Mouse (Mus musculus): Measurements from ENCODE around the gene Ubr4.
A peak's percentile ranks its signal among the peaks of the same experiment; 100 is the strongest.
"Not testable (repeated sequence)": the region's sequence is repeated elsewhere in the genome, so short reads cannot be mapped to it uniquely, and the experiment has no call there.

The Ubr4 gene

GRCm38 (mm10) chr4:139357211-139357610, 4.8 kb downstream of the Ubr4 start:
- DNase-seq (ENCODE audit: low spot score in 2 of 2) = no peak

- no peak for DNase-seq (ENCODE audit: low spot score in 2 of 2)
Observed at GRCm38 (mm10) chr4:139360761-139361548, 8.5 kb downstream of the Ubr4 start.

DNA sequence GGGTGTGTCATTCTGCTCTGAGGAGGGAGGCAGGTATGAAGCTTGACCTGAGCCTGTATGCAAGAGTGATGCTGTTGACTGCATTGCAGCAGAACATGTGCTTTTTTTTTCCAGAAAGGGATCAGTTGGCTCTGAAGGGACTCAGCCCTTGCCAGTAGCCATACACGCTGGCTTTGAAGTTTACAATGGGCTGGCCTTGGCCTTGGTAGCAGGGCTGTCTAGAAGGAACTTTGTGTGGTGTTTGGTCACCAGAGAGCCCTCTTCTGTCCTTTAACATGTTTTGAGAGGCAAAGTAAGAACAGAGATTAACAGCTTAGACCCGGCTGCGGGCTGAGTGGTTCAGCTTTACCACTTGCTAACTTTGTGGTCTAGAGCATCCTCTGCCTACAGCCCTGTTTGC, 14.9 kb downstream of the Ubr4 start:
- DNase-seq (ENCODE audit: low spot score in 2 of 2) = no peak

DNA sequence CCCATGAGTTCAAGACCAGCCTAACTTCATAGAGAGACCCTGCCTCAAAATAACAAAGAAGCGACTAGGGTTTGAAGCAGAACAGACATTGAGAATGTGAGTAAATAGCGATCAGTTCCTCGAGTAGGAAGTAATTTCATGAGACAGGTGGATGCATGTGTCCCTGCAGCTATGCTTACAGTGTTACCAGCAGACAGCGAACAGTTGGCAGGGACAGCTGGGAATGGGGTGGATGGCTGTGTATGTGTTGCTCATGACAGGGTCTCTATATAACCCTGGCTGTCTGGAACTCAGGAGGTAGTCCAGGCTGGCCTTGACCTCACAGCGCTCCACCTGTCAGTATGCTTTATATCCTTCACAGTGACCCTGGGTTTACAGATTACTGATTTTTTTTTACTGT, 15.6 kb downstream of the Ubr4 start:
- no peak for DNase-seq (ENCODE audit: low spot score in 2 of 2)

DNA sequence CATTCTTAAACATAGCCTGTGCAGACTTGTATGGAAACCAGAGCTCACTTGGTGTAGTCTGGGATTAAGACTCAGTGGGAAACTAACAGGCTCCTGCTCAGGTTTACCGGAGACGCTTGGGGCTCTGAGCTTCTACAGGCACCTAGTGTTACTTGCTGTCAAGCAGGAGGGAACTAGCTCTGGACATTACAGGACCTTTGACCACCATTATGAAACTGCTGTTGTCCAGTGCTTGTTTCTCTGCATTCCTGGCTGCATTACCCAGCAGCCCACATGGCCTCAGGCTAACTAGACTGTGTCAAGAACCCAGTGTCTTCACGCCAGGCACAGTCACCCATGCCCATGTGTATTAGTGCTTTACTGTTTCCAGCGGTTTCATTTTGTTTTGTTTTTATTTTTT, 20.7 kb downstream of the Ubr4 start:
- no peak for DNase-seq (ENCODE audit: low spot score in 2 of 2)

DNA sequence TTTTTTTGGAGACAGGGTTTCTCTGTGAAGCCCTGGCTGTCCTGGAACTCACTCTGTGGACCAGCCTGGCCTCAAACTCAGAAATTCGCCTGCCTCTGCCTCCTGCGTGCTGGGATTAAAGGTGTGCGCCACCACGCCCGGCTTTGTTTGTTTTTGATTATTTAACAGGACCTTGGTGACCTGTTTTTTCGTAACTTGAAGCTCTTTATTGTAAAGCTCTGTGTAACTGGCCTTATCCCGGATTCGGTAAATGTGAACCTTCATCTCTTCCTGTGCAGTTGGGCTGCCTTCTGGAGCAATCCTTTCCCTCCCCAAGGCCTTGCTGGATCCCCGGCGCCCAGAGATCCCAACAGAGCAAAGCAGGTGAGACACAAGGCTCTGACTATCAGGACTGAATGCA, 21.1 kb downstream of the Ubr4 start:
- no peak for DNase-seq (ENCODE audit: low spot score in 2 of 2)

DNA sequence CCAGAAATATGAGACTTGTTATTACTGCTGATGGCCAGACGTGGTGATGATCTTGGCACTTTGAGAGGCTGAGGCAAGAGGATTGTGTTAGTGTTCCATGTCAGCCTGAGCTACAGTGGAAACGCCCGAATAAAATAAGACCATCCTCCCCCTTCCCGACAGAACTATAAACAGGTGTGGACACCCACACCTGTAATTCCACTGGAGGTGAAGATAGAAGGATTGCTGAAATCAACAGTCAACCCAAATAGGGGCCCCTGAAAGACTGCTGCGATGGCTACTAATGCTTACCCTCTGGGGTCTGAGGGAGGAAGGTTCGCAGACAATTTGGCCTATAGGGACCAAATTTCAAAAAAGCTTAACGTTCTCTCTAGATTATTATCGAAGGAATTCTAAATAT, 27.3 kb downstream of the Ubr4 start:
- DNase-seq (ENCODE audit: low spot score in 2 of 2) = no peak

DNA sequence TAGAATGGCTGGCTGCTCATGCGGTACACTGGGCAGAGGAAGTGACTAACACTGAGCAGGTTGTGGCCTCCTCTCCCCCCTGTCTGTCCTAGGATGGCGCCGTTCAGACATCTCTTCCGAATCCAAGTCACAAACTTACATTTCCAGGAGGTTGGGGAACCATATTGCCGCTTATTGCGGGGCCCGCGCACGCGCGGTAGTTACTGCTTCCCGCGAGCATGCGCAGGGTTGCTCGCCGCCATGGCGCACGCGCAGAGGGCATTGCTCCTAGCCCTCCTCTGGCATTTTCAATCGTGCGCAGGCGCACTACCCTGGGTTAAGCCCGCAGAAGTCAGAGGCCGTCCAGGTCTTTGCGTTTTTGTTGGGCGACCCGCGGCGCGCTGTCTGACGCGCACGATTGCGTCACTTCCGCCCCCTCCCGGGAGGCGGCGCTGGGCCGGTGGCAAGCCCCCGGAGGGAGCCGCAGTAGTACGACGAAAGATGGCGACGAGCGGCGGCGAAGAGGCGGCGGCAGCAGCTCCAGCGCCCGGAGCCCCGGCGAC, 27.9 kb downstream of the Ubr4 start:
- peak; percentile 99 to 100 for DNase-seq (ENCODE audit: low spot score in 2 of 2)

- no peak for DNase-seq (ENCODE audit: low spot score in 2 of 2)
Observed at GRCm38 (mm10) chr4:139380775-139381451, 28.5 kb downstream of the Ubr4 start.

DNA sequence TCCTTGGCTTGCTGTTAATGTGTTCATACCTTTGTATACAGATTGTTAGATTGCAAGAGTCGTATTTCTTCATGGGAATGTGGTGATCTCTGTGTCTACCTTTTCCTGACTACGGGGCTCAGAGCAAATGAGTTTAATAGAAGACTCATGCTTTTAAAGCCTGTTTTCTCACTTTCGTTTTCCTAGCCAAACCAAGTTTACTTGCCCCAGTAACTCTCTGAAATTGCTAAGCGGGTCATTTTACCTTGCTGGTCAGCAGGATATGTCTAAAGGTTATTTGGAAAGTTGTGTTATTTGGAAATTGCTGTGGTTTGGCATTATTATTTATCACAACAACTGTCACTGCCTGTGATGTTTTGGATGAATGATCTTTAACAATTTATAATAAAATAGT, 29.0 kb downstream of the Ubr4 start:
- no peak for DNase-seq (ENCODE audit: low spot score in 2 of 2)

DNA sequence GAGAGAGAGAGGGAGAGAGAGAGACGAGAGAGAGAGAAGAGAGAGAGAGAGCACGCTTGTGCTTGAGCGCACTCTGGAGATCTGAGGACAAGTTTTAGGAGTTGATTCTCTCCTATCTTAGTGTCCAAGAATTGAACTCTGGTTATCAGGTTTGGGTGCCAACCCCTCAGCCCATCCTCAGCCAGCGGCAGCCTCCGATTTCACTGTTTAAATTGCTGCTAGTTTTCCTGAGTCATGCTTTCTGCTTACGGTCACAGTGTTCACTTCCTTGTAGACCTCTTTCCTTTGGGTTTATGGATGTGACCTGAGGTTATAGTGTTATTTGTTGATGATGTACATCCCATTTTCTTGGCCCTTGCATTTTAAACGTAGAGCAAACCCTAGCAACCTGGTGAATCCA, 29.8 kb downstream of the Ubr4 start:
- no peak for DNase-seq (ENCODE audit: low spot score in 2 of 2)

GRCm38 (mm10) chr4:139385841-139386240, 33.4 kb downstream of the Ubr4 start:
- not testable (repeated sequence) for DNase-seq (ENCODE audit: low spot score in 2 of 2)

- no peak for DNase-seq (ENCODE audit: low spot score in 2 of 2)
Observed at GRCm38 (mm10) chr4:139386869-139387319, 34.5 kb downstream of the Ubr4 start.

DNA sequence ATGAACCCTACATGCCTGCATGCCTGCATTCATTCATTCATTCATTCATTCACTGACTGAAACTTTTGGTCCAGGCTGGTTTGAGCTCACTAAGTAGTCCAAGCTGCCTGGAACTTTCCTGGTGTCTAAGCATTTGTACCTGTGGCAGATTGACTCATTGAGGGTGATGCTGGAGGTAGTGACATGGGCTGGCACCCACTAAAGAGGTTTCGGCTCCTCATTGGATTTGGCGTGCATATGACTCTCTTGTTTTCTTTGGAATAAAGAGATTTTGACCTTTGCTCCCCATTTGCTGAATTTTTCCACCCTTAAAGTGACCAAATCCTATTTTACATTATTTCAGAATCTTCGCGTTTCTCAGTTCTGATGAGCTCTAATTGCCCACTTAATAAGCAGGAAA, 37.1 kb downstream of the Ubr4 start:
- no peak for DNase-seq (ENCODE audit: low spot score in 2 of 2)

DNA sequence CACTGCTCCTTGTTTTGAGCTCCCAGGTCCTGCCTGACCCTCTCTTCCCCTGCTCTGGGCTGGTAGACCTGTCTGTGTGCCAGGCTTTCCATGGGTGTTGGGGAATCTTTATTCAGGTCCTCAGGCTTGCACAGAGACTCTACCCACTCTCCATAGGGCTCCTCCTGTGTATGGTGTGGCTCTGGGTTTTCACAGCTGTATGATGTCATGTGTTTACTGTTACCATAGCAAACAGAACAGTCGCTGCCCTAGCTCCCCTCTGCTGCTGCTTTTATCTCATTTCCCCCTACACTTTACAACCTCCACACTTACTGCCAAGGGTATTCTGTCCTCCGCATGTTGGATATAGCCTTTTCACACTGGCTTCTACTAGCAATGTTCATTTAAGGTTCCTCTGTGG, 43.0 kb downstream of the Ubr4 start:
- no peak for DNase-seq (ENCODE audit: low spot score in 2 of 2)

DNA sequence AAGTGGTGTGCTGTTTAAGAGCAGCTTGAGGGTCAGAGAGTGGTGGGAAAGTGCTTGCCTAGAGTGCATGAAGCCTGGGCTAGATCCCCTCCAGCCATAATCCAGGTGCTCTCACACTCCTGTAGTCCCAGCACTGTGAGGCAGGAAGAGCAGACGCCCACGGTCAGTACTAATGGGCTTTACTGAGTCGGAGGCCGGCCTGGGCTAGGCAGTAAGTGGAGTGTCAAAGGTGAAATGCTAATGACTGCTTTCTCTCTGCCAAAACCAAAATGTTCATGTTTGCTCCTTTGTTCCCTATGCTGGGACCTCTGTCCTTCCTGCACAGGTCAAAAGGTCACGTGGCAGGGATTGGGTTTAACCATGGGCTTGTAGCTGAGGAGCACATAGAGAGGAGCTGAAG, 48.1 kb downstream of the Ubr4 start:
- DNase-seq (ENCODE audit: low spot score in 2 of 2) = no peak

GRCm38 (mm10) chr4:139403214-139403613, 50.8 kb downstream of the Ubr4 start:
- no peak for DNase-seq (ENCODE audit: low spot score in 2 of 2)

GRCm38 (mm10) chr4:139411351-139411750, 58.9 kb downstream of the Ubr4 start:
- DNase-seq (ENCODE audit: low spot score in 2 of 2) = no peak

- no peak for DNase-seq (ENCODE audit: low spot score in 2 of 2)
Observed at GRCm38 (mm10) chr4:139417868-139418267, 65.5 kb downstream of the Ubr4 start.

GRCm38 (mm10) chr4:139421621-139422020, 69.2 kb downstream of the Ubr4 start:
- DNase-seq (ENCODE audit: low spot score in 2 of 2) = no peak

DNA sequence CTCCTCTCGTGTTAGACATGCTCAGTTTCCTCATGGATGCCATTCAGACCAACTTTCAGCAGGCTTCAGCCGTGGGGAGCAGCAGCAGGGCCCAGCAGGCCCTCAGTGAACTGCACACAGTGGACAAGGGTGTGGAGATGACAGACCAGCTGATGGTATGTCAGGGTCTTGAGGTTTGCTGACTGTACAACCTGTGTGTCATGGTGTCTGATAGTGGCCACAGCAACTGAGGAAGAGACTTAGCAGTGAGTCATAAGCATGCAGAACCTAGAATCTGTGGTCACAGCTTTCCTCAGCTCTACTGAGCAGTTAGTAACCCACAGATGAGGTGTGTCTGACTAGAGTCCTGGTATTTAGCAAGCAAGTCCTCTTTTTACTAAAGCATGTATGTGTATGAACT, 70.0 kb downstream of the Ubr4 start:
- DNase-seq (ENCODE audit: low spot score in 2 of 2) = no peak

- no peak for DNase-seq (ENCODE audit: low spot score in 2 of 2)
Observed at GRCm38 (mm10) chr4:139423270-139423669, 70.9 kb downstream of the Ubr4 start.

- peak; percentile 50 to 64 for DNase-seq (ENCODE audit: low spot score in 2 of 2)
Observed at GRCm38 (mm10) chr4:139430176-139430575, 77.8 kb downstream of the Ubr4 start.
